Mouse (Mus musculus) liver, postnatal 0 days (tissue): ENCODE results near the gene Hoxd4. TPM values are rescaled to one million over a fixed set of nuclear protein-coding genes. Genes with fewer than 3 reads are reported as not detected.
A peak's percentile ranks its signal among the peaks of the same experiment; 100 is the strongest.

Experiments
- ATAC-seq: fragments of 200-750 bp; cut with Nextera tagmentation; 2 replicates; pipeline ENCODE4 v1.8.0; 2017; ENCODE audit warnings: mild to moderate bottlenecking, moderate library complexity
- DNase-seq: peaks from one replicate; pipeline ENCODE4 v3.0.0-alpha.2; 2016
- H3K27ac ChIP-seq: fragments of 300-500 bp; sonication (generic); 2 replicates; pipeline ENCODE4 v1.5.1; 2014; ENCODE audit warnings: antibody characterized with exemption, moderate library complexity, mild to moderate bottlenecking, low read depth
- H3K27me3 ChIP-seq: fragments of 300-500 bp; sonication (generic); 2 replicates; pipeline ENCODE4 v1.6.1; 2014; ENCODE audit warnings: low read length, control low read depth, mixed read lengths; ENCODE audit not compliant: insufficient read depth
- H3K36me3 ChIP-seq: fragments of 300-500 bp; sonication (generic); replicated peaks from 2 replicates; pipeline ENCODE4 v1.6.1; 2014; ENCODE audit warnings: mild to moderate bottlenecking, control low read depth, low read length, moderate library complexity, mixed read lengths; ENCODE audit not compliant: insufficient read depth
- H3K4me1 ChIP-seq: fragments of 300-500 bp; sonication (generic); 2 replicates; pipeline ENCODE4 v1.6.1; 2014; ENCODE audit warnings: antibody characterized with exemption, mild to moderate bottlenecking, control low read depth; ENCODE audit not compliant: insufficient read depth
- H3K4me2 ChIP-seq: fragments of 300-500 bp; sonication (generic); 2 replicates; pipeline ENCODE4 v1.6.1; 2014; ENCODE audit warnings: low read depth, mild to moderate bottlenecking, low read length, moderate library complexity, mixed read lengths
- H3K4me3 ChIP-seq: fragments of 300-500 bp; sonication (generic); 2 replicates; pipeline ENCODE4 v1.5.1; 2014; ENCODE audit warnings: low read depth, low read length
- H3K9ac ChIP-seq: fragments of 300-500 bp; sonication (generic); replicated peaks from 2 replicates; pipeline ENCODE4 v1.6.1; 2014; ENCODE audit warnings: mild to moderate bottlenecking, moderate library complexity
- H3K9me3 ChIP-seq: fragments of 300-500 bp; sonication (generic); 2 replicates; pipeline ENCODE4 v1.6.1; 2016; ENCODE audit warnings: mild to moderate bottlenecking, control low read depth, low read length, mixed read lengths
- CTCF ChIP-seq: sonication (generic); IDR thresholded peaks from 2 replicates; pipeline ENCODE4 v1.5.1; 2016; ENCODE audit warnings: antibody characterized with exemption, low read depth
- EP300 ChIP-seq: IDR thresholded peaks from 2 replicates; pipeline ENCODE4 v1.6.1; 2016; ENCODE audit warnings: antibody characterized with exemption, low read depth, mild to moderate bottlenecking
- WGBS: fragments of 180-500 bp; shearing (Covaris S2); extraction: QIAGEN DNeasy Blood & Tissue Kit; methylation state at CpG from one replicate; pipeline ENCODE4 v1.1.7; 2014; ENCODE audit not compliant: insufficient replicate concordance; 5-methylcytosine and 5-hydroxymethylcytosine counted together
- polyA plus RNA-seq: library from polyadenylated mRNA; unstranded; fragments of >200 nt; fragmentation: Nextera tagmentation; extraction: Ambion mirVana; gene quantifications from 2 replicates; pipeline ENCODE4 v1.2.1, GENCODE M21; 2015

Gene Hoxd4
- polyA plus RNA-seq, 1 experiment from 2014 or later = not detected

DNA sequence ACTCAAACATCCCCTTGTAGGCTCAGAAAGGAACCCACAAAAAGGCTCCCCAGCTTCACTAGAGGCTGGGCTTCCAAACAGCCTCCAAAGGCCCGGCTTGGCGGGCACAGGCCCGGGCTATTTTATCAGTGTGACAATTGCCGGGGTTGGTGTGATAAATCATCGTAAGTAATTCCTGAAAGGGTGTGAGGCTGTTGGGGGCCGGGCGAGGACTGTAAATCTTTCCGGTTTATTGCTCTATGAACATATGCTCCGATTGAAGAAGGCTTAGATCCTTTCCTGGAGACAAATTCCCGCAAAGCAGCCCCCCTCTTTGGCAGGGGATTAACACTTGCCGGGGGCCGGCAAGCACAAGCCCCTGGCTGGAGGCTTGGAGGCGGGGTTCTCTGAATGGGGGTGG, 22.7 kb downstream of the Hoxd4 start:
- Histone ChIP-seq H3K27ac (no peak overlapping the region), H3K4me2 (no peak overlapping the region), H3K4me1 (no peaks in the 10 kb centered on the region; the same call in 1 of the 2 replicates), H3K27me3 (peaks cover 96% of the 10 kb centered on the region), H3K9me3 (no peaks in the 10 kb centered on the region), H3K36me3 (no peaks in the 10 kb centered on the region), H3K9ac (no peak overlapping the region), H3K4me3 (no peak overlapping the region)
- WGBS = 4% methylated on average over 13 of the region's 13 CpGs
- no peak for ATAC-seq
- DNase-seq = no peak
- no peak for TF ChIP-seq CTCF
- no peak for TF ChIP-seq EP300

DNA sequence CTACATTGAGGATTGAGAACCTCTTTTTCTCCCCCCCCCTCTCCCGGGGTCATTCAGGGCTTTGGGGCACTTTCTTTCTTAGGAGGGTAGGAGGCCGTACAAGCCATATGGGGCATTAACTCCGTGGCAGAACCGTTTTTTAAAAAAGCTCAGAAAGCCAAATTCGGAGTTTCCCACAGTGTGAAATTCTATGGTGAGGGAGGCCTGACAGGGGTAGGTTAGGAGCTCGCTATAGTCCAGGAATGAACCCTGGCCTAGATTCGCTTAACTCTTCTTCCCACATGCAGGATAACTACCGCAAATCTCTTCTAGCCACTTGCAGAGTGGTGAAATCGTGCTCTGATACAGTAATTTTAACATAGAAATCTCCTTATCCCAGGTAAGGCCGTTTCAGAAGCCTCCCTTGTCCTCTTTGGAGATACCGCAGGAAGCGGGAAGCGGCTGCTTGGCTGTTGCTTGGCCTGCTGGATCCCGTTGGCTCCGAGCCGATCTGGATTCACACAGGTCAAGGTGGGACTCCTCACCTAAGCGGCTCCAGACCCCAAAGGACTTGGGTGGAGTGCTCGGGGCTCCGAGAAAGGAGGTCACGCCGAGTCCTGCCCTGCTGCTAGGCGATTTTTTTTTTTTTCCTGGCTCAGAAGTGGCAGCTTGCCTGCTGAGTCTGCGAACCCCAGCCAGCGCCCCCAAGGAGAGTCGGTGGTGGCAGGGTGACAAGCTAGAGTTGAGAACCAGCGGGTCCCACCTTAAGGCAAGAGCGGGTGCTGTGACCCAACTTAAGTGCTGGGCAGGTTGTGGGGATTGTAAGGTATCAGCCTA, 23.5 kb downstream of the Hoxd4 start:
- no peak overlapping the region for H3K4me2 ChIP-seq
- H3K36me3 ChIP-seq = no peaks in the 10 kb centered on the region
- DNase-seq (no peak), ATAC-seq (no peak)
- no peak overlapping the region for H3K27ac ChIP-seq
- peaks cover 99% of the 10 kb centered on the region for H3K27me3 ChIP-seq
- H3K9ac ChIP-seq = no peak overlapping the region
- H3K4me3 ChIP-seq = no peak overlapping the region
- WGBS = 7% methylated on average over 27 of the region's 27 CpGs
- no peaks in the 10 kb centered on the region; the same call in 1 of the 2 replicates for H3K4me1 ChIP-seq
- no peak for TF ChIP-seq CTCF
- TF ChIP-seq EP300 = no peak
- no peaks in the 10 kb centered on the region for H3K9me3 ChIP-seq

DNA sequence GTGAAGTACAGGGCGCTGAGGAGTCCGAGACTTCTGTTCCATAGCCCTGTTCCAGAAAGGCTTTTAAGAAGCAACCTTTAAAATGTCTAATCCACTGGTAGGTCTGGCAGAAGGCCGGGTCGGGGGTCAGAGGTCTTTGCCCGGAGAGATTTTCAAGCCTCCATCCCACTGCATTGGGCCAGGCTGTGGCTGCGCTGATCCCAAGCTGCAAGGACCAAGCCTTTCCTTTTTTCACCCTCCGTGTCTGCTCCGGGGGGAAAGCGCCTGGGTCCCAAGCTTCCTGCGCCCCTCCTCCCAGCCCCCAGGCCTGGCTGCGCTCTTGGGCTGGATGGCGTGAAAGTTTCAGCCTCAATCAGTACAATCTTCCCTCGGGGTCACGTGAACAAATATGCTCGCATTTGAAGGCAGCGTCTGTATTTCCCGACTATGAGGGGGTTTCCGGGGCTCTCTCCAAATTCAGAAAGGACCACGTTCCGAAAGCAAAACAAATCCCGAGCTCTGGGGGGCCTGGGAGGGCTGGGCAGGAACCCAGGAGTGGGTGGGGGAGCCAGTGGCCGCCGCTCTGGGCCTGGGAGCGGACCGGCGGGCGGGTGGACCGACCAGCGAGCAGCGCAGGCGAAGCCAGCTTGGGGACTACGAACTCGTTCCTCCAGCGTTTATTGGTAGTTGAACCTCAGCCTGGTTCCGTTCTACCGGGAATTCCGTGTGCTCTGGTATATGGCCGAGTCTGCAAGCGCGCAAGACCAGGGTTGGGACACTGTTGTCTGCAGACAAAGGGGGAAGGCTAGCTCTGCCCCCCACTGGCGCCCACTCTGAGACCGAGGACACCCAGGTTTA, 24.3 kb downstream of the Hoxd4 start:
- Histone ChIP-seq H3K27ac (no peak overlapping the region), H3K9ac (no peak overlapping the region), H3K9me3 (no peaks in the 10 kb centered on the region), H3K27me3 (peaks cover 99% of the 10 kb centered on the region), H3K4me2 (peak overlapping the region; percentile 22; the same call in 1 of the 2 replicates), H3K4me3 (no peak overlapping the region), H3K4me1 (no peaks in the 10 kb centered on the region; the same call in 1 of the 2 replicates), H3K36me3 (no peaks in the 10 kb centered on the region)
- no peak for TF ChIP-seq CTCF
- no peak for DNase-seq
- no peak for ATAC-seq
- 2% methylated on average over 42 of the region's 42 CpGs for WGBS

DNA sequence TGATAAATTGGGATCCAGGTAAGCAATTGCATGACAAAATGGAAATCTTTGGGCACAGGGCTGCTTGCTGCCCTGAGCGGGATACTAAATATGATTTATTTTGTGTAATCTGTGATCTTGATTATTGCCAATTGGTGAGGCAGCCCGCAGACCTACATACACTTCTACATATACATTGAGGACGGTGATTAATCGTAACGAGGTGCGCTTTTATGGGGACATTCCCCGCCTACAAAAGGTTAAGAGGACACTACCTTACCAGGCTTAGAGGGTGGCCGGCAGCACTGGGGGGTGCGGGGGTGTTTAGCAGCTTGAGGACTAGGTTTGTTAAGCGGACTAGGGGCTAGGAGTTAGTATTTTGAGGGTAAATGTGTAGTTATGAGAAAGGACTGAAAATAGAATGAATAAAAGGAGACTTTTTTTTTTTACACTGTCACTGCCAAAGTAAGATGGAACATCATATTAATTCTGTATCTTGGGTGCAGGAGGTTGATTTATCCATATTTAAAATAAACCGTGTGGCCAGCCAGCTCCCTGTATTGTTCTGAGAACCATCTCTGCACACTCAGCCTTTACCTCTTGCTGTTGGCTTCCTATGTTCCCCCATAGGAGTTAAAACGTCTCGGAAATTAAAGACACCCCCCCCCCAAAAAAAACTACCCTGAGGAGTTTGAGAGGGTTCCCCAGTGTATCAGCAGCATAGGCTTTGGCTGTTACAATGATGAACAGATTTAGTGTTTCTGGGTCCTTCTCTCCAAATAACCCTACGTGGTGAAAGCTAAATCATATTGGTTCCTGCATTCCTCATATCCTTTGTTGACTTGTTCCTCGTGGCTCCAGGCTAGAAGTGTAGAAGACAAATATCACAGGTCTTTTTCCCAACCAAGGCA, 25.2 kb downstream of the Hoxd4 start:
- Histone ChIP-seq H3K4me3 (no peak overlapping the region), H3K4me2 (no peak overlapping the region), H3K27me3 (peaks cover 99% of the 10 kb centered on the region), H3K4me1 (no peaks in the 10 kb centered on the region; the same call in 1 of the 2 replicates), H3K9me3 (no peaks in the 10 kb centered on the region), H3K9ac (no peak overlapping the region), H3K27ac (no peak overlapping the region), H3K36me3 (no peaks in the 10 kb centered on the region)
- TF ChIP-seq EP300 (no peak), CTCF (no peak)
- DNase-seq (no peak), ATAC-seq (no peak)
- WGBS = 11% methylated on average over 15 of the region's 15 CpGs

DNA sequence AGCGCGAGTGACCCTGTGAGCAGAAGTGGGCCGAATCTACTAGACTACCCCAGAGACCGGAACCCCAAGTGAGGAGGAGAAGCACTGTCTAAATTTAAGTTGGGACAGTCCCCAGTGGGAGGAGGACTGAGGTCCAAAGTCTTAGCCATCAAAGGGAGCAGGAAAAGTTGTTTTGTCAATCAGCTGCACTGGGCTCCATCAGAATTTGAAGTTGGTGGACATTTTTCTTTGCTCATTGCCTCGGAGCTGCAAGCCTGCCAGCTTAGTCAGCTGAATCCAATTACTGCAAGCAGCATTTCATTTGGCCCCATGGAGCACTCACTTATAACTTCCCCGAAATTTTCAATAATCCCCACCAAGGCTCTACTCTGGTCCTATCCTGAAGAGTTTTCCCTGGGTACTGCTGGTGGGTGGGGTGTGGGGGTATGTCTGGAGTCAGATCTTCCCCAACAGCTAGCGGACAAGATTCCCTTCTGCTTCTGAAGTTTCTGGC, 25.9 kb downstream of the Hoxd4 start:
- Histone ChIP-seq H3K27me3 (peaks cover 98% of the 10 kb centered on the region), H3K27ac (no peak overlapping the region), H3K4me1 (no peaks in the 10 kb centered on the region; the same call in 1 of the 2 replicates), H3K36me3 (no peaks in the 10 kb centered on the region), H3K4me3 (no peak overlapping the region), H3K9me3 (no peaks in the 10 kb centered on the region), H3K9ac (no peak overlapping the region), H3K4me2 (no peak overlapping the region)
- DNase-seq (no peak), ATAC-seq (no peak)
- no peak for TF ChIP-seq EP300
- no peak for TF ChIP-seq CTCF
- WGBS = 21% methylated on average over 7 of the region's 7 CpGs
